Mouse (Mus musculus): ENCODE measurements around the gene Rps6ka5.

Rps6ka5 gene

DNA sequence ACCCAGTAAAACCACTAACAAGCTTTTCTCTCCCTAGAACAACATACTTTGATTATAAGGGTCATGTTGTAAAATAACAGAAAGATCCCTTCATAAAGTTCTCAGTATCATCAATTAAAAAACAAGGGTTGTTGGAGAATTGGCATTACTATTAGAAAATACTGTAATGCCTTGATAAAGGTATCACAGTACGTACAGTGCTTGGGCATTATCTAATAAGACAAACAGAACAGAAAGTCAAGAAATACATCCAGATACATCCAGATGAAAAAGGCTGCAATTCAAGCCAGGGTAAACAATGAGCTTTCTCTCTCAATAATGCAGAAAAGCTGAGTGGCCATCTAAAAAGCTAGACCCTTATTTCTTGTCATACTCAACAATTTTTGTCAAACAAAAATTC, 84.8 kb downstream of the Rps6ka5 start:
- no peak for DNase-seq

DNA sequence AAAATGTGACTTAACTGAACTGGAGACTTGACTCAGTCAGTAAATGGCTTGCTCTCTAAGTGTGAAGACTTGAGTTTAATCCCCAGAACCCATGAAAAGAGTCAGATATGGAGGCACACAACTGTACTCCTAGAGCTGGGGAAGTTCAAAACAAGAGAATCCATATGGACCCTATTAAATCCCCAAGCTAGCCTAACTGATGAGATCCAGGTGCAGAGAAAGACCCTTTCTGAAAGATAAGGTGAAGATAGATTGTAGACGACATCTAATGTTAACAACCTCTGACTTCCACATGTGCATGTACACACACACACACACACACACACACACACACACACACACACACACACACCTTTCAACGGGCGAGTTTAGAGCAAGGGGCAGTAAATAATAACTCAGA, 86.1 kb downstream of the Rps6ka5 start:
- no peak for DNase-seq

DNA sequence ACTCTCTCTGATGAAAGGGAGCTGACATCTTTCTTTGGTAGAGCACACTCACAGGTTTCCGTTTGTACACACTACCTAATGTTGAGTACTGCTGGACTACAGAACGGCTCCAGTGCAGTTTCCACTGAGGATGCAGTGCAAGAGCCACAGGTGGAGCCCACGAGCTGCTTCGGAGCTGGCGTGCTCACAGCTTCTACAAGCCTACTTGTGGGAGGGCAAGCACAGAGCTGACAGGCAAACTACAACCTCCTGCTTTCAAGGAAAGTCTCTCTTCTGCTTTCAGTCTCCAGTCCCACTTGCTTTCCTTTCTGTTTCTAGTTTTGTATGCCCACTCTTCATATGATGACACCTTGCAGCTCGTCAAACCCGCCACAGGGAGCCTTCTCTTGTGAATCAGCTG, 87.1 kb downstream of the Rps6ka5 start:
- DNase-seq = peak; percentile 19 to 30

DNA sequence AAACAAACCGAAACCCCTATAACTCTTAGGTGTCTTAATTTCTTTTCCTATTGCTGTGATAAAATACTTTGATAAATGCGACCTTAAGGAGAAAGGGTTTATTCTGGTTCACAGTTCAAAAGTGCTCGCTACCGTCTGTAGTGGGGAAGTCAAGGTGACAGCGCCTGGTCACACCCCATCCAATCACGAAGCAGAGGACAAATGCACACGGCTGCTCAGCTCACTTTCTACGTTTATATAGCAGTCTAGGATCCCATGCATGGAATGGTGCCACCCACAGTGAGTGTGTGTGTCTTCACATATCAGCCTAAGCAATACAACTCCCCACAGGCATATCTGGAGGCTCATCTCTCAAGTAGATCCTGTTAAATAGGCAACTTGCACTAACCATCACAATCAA, 88.9 kb downstream of the Rps6ka5 start:
- DNase-seq = no peak

DNA sequence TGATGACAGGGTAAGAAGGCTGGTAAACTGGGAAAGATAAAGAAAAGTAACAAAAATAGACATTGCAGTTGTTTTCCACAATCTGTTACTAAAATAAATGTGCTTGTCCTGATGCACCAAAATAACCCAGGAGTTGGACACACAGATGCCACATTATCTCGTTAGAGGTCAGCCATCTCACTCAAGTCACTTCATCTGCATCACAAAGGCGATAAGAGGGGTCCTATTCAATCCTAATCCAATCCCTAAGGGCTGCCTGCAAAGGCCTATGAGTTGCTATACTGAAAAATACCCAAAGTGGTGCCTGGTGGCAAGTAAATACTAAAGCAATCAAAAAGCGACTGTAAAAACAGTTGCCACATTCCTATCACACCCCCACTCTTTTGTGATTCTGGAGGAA, 90.0 kb downstream of the Rps6ka5 start:
- no peak for DNase-seq

DNA sequence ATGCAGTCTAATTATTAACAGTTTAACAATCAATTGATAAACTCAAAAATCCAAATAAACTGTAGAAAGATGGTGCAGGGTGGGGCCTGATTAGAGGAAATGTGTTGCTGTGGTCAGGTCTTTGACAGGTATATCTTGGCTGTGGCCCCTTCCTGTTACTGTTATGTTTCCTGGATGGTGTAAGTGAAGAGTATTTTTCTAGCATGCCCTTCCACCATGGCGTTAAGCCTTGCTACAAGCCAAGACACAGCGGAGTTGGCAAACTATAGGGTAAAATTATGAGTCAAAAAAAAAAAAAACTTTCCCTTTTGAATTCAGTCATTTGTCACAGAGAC, 90.5 kb downstream of the Rps6ka5 start:
- no peak for DNase-seq

DNA sequence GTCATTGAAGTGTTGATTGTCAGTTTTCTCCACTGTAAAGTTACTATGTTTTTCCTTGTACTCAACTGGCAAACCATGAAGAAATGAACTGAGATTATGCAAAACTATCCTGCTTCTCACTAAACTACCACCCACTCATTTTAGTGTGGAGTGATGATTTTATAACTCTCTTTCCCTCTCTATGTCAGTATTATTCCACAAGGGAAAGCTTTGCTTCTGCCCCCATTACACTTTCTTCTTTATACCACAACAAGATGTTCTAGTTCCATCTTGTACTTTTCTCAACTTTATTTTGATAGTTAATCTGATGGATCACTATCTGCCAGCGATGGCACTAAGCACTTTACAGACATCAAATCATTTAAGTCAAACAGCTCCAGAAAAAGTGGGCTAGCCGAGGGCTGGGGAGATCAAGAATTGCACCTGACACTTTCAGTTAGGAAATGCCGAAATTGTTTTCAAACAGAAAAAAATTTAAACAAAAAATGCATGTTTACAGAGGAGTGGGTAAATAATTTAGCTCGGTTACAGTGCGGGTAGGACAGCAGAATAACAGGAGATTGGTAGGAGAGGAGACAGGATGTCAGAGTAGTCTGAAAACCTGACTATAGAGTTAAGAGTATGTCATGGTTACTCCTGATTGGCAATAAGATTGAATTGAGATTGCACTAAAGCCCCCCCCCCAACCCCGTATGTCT, 91.0 kb downstream of the Rps6ka5 start:
- no peak for DNase-seq

DNA sequence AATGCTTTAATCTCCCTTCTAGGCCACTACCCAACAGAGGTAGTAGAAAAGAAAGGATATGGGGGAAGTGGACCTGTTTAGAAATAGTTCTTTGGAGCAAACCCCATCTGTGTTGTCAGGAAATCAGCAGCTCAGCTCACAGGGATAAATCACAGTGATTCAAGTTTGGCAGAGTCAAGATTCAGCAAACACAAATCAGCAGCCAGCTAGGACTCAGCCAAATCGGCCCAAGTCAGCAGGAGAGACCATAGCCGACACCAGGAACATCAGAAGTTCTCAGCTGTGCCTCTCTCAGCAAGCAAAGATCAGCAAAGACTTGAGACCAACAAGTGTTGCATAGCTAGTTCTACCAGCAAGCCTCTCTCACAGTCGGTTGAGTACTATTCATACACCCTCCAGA, 93.6 kb downstream of the Rps6ka5 start:
- DNase-seq = peak; percentile 6 to 27

DNA sequence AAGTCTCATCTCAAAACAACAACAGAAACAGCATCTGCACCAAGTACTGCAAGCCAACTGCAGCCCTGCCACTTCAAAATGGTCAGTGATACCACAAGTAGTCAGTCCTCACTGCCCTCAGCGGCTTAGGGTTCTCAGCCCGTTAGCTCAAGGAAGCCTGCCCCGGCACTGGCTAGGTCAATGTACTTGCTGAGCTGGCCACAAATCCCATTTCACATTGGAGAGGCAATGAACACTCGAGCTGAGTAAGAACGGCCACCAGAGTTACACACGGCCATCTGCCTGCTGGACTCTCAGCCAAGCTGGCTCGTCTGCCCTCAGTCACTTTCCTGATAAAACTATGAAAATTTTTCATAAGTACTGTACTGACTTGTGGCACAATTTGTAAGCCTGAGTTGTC, 95.5 kb downstream of the Rps6ka5 start:
- DNase-seq = peak; percentile 53 to 57

DNA sequence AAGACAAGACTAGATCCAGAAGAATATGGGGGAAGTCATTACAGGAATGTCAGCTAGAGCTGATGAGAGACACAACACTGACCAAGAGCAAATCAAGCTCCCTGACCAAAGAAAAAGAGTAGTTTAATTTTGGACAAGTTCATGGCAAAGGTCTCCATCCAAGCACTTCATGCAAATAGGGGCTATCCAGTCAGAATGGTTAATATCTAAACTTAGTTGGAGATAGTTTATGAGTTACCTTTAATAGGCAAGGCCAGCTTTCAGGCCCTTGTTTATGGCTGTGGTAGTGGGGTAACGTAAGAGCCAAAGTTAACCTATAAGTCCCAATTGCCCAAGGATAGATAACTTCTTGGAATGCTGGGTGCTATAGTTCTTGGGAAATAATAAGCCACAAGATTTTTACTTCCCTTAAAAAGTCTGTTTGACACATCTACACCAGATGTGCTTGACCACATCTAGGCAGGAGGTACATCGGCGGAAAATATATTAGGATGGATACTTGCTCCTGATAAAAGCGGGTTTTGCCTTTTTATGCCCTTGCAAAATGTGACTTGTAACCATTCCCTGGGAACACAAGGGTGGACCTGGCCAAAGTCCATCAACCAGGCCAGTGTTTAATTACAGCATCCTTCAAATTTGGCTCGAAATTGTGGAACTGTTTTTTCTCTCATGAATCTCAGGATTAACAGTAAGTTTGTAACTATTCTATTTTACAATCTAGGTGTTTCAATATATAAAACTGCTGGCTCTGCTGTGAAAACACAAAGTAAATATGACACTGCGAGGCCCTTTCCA, 97.5 kb downstream of the Rps6ka5 start:
- DNase-seq = peak; percentile 32 to 40

DNA sequence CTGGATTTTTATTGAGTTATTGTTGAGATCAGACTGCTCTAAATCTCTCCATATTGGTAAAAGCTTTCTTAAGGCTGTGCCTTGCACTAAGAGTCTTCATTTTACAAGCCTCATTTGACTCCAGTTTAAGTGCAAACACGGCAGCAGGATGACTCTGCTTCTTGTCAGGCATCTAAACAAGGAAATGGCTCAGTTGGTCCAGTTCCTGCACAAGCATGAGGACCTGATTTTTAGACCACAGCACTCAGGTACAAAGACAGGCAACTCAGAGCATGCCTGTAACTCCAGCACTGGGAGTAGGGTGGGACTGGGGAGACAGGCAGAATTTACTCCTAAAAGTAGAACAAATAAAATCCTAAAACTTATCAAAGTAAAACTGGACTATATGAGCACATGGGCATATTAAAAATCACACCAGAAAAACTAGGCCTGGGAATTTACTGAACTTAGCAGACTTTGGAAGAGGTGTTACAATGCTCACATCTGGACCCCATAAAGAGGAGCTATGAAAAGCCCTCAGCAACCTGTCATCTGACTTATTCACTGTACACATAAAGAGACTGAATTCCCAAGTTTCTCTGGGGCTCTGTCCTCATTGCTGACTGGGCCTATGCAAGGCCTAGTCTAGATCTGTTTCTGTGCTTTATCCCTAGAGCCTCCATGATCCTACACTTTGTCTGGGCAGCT, 99.6 kb downstream of the Rps6ka5 start:
- DNase-seq = no peak

DNA sequence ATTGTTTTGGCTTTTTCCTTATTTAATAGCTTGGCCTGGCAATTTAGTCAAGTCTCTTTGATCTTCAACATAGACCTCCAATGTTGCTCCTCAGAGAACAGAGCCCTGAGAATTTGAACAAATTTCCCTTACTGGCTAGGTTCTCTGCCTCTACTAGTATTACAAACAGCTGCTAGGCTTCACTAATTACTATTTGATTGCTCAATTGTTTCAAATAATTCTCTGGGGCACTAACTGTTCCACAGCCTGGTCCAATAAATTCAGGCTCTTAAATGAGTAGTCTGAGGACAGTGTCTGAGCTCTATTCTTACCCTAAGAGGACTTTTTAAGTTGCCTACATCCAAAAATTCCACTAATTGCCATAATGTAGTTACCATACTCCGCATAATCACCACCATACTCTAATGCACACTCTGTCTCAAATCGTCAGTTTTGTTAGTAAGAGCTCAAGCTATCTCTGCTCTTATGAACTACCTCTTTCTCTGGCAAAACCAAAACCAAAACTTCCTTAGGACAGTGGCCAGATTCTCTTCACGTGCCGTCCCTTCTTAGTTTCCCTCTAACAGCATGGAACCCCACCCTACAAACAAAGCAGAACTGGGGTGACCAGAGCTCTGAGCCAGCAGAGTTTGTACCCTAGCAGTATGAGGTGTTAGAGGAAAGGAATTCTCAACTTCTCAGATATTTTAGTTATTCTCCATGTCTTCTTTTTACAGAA, 100.4 kb downstream of the Rps6ka5 start:
- DNase-seq = no peak

DNA sequence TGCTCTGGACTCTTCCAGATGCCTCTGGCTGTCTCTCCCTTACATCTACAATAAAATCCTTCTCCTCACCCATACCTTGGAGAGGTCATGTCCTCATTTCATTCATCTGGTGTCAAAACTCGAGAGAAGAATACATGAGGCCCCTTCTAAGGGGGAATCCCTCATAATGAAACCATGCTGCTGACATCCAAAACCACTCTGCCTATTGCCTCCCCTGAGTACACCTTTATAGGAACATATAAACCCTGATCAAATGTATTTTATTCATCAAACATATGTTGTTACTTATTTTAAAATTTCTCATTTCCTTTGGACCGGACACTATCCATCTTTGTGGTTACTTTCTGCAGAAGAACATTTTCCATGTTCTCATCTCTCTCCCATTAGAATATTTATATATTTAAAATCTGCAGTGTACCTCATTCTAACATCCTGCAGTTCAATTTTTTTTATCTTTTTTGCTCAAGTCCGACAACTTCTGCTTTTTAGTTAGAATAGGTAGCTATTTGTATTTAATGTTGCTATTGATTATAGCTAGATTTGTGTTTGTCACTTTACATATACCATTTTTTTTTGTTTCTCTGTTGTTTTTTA, 101.8 kb downstream of the Rps6ka5 start:
- no peak for DNase-seq

DNA sequence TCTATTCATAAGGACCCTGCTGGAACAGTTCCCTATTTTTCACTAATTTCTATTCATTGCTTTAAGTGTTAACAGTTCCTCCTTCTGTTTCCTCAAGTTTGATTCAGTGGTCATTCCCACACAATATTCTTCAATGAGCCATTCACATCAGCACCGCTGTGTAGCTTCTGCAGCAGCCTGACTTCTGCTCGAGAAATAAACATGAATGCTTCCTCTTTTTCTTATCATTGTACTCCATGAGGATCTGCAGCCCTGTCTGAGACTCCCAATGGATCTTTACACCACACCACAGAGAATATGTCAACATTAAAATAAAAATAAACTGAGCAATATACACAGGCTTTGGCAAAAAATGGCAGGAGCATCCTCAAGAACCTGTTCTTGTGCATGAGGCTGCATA, 111.5 kb downstream of the Rps6ka5 start:
- DNase-seq = no peak

DNA sequence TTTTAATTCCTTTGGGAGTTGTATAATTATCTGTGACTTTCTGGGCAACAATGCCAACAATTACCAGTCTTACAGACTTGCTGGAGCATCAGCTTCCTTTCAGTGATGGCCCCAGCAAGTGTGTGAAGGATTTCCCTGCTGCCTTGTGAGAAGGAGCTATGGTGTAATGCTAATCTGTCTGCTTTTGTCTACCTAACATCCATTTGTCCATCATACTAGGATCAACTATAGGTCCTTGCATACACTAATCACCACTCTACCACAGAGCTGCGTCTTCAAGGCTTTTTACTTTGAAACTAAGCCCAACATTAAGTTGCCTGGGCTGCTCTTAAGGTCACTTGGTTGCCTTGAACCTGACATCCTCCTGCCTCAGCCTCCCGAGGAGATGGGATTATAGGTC, 112.9 kb downstream of the Rps6ka5 start:
- DNase-seq = no peak

DNA sequence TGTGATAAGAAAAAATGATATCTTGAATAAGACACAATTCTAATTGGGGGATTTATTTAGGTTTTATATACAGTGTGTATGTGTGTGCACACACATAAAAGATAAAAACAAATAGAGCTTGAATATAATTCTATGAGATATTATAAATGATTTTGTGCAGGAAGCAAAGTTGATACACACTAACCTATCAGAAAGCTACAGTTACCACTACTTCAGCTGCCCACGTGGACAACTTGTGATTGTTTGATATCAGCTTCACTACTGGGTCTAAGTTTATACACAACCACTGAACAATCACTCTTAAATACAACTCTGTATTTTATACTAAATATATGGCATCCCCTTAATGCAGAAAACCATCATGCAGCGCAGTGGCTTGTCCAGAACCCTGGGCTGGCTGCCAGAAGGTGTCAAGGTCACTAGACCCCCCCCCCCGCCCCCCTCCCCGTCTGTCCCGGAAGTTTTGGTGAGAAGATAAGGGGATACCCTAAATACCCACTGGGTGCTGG, 113.5 kb downstream of the Rps6ka5 start:
- no peak for DNase-seq

DNA sequence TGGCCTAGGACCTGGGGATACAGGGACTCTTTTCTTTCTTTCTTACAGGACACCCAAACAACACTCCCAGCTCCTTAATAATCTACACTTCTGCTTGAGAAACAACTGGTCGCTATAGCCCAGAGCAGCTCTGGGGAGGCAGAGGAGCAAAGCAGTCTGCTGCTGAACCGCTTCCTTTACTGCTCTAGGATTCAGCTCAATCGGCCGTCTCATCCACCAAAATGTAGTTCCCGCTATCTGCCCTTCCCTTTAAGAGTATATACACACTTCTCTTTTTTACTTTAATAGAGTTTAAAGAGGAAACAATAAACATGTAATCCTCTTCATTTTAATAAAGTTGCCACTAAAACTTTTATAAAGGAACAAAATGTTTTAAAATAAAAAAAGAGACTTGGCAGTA, 117.0 kb downstream of the Rps6ka5 start:
- no peak for DNase-seq

DNA sequence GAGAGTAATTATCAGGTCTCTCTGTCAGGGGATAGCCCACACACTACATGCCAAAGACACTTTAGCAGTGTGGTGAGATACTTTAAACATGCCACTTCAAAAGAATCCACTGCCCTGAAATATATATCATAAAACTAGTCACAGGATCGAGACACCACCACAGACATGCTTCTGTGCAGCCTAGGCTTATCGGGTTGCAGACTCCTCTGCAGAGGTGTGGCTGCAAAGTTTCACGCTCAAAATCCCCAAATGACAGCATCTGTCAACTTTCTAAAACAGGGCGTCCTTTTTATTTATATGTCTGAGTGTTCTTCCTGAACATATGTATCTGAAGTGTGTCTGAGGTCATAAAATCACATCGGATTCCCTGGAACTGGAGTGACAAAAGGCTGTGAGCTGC, 117.7 kb downstream of the Rps6ka5 start:
- no peak for DNase-seq

DNA sequence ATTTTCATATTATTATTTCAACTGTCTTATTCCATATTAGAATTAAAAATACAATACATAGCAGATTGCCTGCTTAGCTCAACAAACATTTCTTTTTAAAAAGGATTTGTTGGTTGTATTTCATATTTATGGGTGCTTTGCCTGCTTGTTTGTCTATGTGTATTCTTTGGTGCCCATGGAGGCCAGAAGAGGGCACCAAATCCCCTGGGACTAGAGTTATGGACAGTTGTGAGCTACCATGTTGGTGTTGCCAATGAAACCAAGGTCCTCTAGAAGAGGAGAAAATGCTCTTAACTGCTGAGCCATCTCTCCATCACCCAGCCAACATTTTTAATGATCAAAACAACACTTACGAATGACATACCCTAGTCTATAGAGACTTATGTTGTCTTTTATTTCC, 120.0 kb downstream of the Rps6ka5 start:
- DNase-seq = no peak

DNA sequence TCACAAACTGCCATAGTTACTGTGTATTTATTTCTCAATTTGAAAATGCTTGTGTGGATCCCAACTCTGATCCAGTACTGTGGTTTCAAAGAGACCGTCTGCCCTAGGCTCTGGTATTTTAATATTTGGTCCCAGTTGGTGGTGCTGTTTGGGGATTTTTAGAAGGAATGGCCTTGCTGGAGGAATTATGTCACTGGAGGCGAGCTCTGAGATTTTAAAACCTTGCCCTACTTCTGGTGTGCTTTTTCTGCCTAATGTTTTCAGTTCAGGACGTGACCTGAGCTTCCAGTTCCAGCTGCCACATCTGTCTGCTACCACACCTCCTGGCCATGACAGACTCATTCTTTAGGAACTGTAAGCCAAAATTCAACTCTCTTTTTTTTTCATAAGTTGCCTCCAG, 121.2 kb downstream of the Rps6ka5 start:
- DNase-seq = no peak

DNA sequence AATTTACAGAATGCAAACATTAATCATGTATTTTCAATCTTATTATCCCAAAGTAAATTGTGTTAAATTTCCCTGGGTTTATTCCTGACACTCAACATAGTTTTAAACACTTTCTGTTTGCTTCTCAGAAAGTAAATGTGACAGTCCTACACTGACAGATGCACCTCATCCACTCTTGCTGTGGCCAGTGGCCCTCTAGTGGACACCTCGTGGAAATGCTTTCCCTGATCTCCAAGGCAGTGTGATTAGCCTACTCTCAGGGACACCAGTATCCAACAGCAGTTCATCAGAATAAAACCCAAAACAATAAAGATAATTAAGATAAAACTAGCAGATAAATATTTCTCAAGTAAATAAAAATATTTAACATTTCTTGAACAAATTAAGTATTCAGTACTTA, 122.2 kb downstream of the Rps6ka5 start:
- DNase-seq = peak; percentile 44 to 45

DNA sequence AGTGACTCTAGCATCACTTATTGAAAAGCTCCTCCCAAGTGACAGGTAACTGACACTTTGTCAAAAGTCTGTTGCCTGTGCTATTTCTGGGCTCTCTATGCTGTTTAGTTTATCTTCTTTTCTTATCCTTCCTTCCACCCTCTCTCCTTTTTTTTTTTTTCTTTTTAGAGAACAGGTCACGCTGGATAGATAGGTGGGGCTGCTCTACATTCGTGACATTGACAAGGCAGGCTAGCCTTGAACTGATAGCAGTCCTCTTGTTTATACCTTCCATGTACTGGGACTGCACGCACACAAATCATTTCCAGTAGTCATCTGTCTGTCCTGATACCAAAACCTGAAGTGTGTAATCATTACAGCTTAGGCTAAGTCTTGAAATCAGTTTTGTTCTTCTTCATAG, 132.1 kb downstream of the Rps6ka5 start:
- DNase-seq = no peak

DNA sequence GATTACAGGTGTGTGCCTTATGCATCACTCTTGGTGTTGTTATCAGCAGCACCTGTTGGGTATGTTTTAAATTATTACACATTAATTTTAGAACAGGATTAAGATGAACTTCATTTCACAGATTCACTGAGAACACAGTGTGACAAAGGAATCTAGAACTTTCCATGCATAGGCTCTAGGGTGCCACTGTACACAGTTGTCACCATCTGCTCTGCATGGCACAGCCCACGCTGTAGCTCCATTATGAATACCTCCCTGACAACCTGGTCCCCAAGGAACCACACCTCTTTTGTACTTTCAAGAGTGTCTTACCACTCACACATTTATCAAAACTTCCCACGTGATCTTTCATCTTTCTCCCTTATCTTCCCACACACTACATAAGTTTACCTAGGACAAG, 140.2 kb downstream of the Rps6ka5 start:
- DNase-seq = no peak
